Mouse (Mus musculus): ENCODE data around the gene Adssl1. TPM values are rescaled to one million over a fixed set of nuclear protein-coding genes. Genes with fewer than 3 reads are reported as not detected.

Adssl1 gene
- total and polyA plus RNA-seq, 3 experiments: 10.2 to 29.4 (median 10.7) TPM

GRCm38 (mm10) chr12:112673576-112674091, 53.8 kb downstream of the Adssl1 start:
- Histone ChIP-seq H3K4me2 (ENCODE audit: insufficient read depth, low read depth, poor library complexity, severe bottlenecking) (peak overlapping the region; percentile 47; the same call in 1 of the 2 replicates), H3K27me3 (replicated peaks) (peaks cover 27% of the 10 kb centered on the region), H3K4me1 (ENCODE audit: control insufficient read depth in 1 of 2, insufficient read depth in 2 of 2) (peaks cover 19 to 61% of the 10 kb centered on the region in 2 experiments), H3K9me3 (replicated peaks; ENCODE audit: low read length) (no peaks in the 10 kb centered on the region), H3K27ac (ENCODE audit: insufficient read depth, low read depth) (peak overlapping the region; percentile 76), H3K9ac (ENCODE audit: insufficient read depth, low read depth) (peak overlapping the region; percentile 91), H3K79me2 (replicated peaks; ENCODE audit: control insufficient read depth, extremely low read depth, insufficient read depth, poor library complexity, severe bottlenecking) (peaks cover 28% of the 10 kb centered on the region), H3K36me3 (replicated peaks in 1 of 2; ENCODE audit: control insufficient read depth in 1 of 2, insufficient read depth in 1 of 2, low read length in 1 of 2) (peaks cover 29 to 38% of the 10 kb centered on the region in 2 experiments), H3K4me3 (replicated peaks in 1 of 3; ENCODE audit: low read depth in 2 of 3, low read length in 2 of 3, poor library complexity in 1 of 3) (peak overlapping the region; percentile 76 to 99 (median 91))
- dilution Hi-C loops (cut with MboI; ENCODE audit: extremely low pct_ligation_motif_present, extremely low pct_unique_long_range_greater_than_20kb, low sequenced_read_pairs) (no loop called here), in situ Hi-C loops (cut with MboI; ENCODE audit: low pct_ligation_motif_present, low pct_unique_long_range_greater_than_20kb, low sequenced_read_pairs) (no loop called here)
- no peak for TF ChIP-seq ZNF384 (IDR thresholded peaks at IDR 0.05; ENCODE audit: low read depth, low read length)
- TF ChIP-seq RCOR1 (conservative IDR thresholded peaks at IDR 0.05; ENCODE audit: low read depth, low read length): no peak
- no peak for TF ChIP-seq MAX (IDR thresholded peaks at IDR 0.05; ENCODE audit: low read length)
- TF ChIP-seq MYC (IDR thresholded peaks at IDR 0.05; ENCODE audit: low read depth, low read length): no peak
- no peak for DNase-seq (ENCODE audit: extremely low read depth)

GRCm38 (mm10) chr12:112674132-112675011, 54.5 kb downstream of the Adssl1 start, which contains the start of gene Akt1:
Akt1 (minus strand) TSS chr12:112674884.
- in situ Hi-C loops (cut with MboI; ENCODE audit: low pct_ligation_motif_present, low pct_unique_long_range_greater_than_20kb, low sequenced_read_pairs): no loop called here
- dilution Hi-C loops (cut with MboI; ENCODE audit: extremely low pct_ligation_motif_present, extremely low pct_unique_long_range_greater_than_20kb, low sequenced_read_pairs): no loop called here
- no peaks in the 10 kb centered on the region for H3K9me3 ChIP-seq (replicated peaks; ENCODE audit: low read length)
- H3K36me3 ChIP-seq (replicated peaks in 1 of 2; ENCODE audit: control insufficient read depth in 1 of 2, insufficient read depth in 1 of 2, low read length in 1 of 2): peaks cover 22 to 30% of the 10 kb centered on the region in 2 experiments
- peak within 1 kb of the TSS; percentile 77 for H3K4me2 ChIP-seq (ENCODE audit: insufficient read depth, low read depth, poor library complexity, severe bottlenecking)
- DNase-seq (ENCODE audit: extremely low read depth): peak; percentile 75
- TF ChIP-seq E2F4 (IDR thresholded peaks at IDR 0.05; ENCODE audit: insufficient replicate concordance, low read depth, low read length) (no peak), POLR2A (IDR thresholded peaks at IDR 0.05; ENCODE audit: low read depth, low read length) (peak; percentile 48; the same call in 1 of the 2 replicates), EP300 (IDR thresholded peaks at IDR 0.05; ENCODE audit: low read length) (no peak), USF2 (conservative IDR thresholded peaks at IDR 0.05; ENCODE audit: low read depth, low read length) (no peak), KAT2A (IDR thresholded peaks at IDR 0.05; ENCODE audit: insufficient replicate concordance, low read length) (no peak), MAFK (IDR thresholded peaks at IDR 0.05; ENCODE audit: insufficient replicate concordance, low read length) (no peak), MEF2A (IDR thresholded peaks at IDR 0.05; ENCODE audit: borderline replicate concordance, low read depth, low read length) (0 out of 2 replicates have a peak, but pooled peaks have one; percentile 2), CHD2 (IDR thresholded peaks at IDR 0.05; ENCODE audit: low read length) (no peak), HCFC1 (IDR thresholded peaks at IDR 0.05; ENCODE audit: low read depth, low read length) (peak; percentile 12; the same call in 1 of the 2 replicates), ELF1 (IDR thresholded peaks at IDR 0.05; ENCODE audit: low read depth, low read length) (peak; percentile 53; the same call in 1 of the 2 replicates), MAZ (IDR thresholded peaks at IDR 0.05; ENCODE audit: low read depth, low read length) (no peak), RCOR1 (conservative IDR thresholded peaks at IDR 0.05; ENCODE audit: low read depth, low read length) (no peak), PAX5 (IDR thresholded peaks at IDR 0.05; ENCODE audit: low read length) (no peak), TBP (conservative IDR thresholded peaks at IDR 0.05; ENCODE audit: low read depth, low read length) (peak; percentile 63), NELFE (IDR thresholded peaks at IDR 0.05; ENCODE audit: low read depth, low read length) (peak; percentile 38; the same call in 1 of the 2 replicates), MXI1 (IDR thresholded peaks at IDR 0.05; ENCODE audit: low read depth, low read length) (peak; percentile 66), ZKSCAN1 (IDR thresholded peaks at IDR 0.05; ENCODE audit: borderline replicate concordance, low read depth, low read length) (no peak), SIN3A (IDR thresholded peaks at IDR 0.05; ENCODE audit: low read length) (peak; percentile 19; the same call in 1 of the 2 replicates), IRF4 (IDR thresholded peaks at IDR 0.05; ENCODE audit: low read depth, low read length) (no peak), SMC3 (IDR thresholded peaks at IDR 0.05; ENCODE audit: low read depth, low read length) (no peak), NRF1 (IDR thresholded peaks at IDR 0.05; ENCODE audit: low read depth, low read length) (peak; percentile 59), BHLHE40 (IDR thresholded peaks at IDR 0.05; ENCODE audit: low read depth, low read length) (no peak)
- H3K4me1 ChIP-seq (ENCODE audit: control insufficient read depth in 1 of 2, insufficient read depth in 2 of 2): peaks cover 20 to 57% of the 10 kb centered on the region in 2 experiments
- H3K27ac ChIP-seq (ENCODE audit: insufficient read depth, low read depth): peak within 1 kb of the TSS; percentile 76
- H3K9ac ChIP-seq (ENCODE audit: insufficient read depth, low read depth): peak within 1 kb of the TSS; percentile 91
- H3K79me2 ChIP-seq (replicated peaks; ENCODE audit: control insufficient read depth, extremely low read depth, insufficient read depth, poor library complexity, severe bottlenecking): peaks cover 28% of the 10 kb centered on the region
- peak within 1 kb of the TSS; percentile 76 to 99 (median 91) for H3K4me3 ChIP-seq (replicated peaks in 1 of 3; ENCODE audit: low read depth in 2 of 3, low read length in 2 of 3, poor library complexity in 1 of 3)
- peaks cover 33% of the 10 kb centered on the region for H3K27me3 ChIP-seq (replicated peaks)
